Mouse (Mus musculus): Measurements from ENCODE around the gene Nars2. TPM values are rescaled to one million over a fixed set of nuclear protein-coding genes. Genes with fewer than 3 reads are reported as not detected.

Nars2 gene
- total and polyA plus RNA-seq, 3 experiments = 12.1 to 19.1 (median 14.6) TPM

DNA sequence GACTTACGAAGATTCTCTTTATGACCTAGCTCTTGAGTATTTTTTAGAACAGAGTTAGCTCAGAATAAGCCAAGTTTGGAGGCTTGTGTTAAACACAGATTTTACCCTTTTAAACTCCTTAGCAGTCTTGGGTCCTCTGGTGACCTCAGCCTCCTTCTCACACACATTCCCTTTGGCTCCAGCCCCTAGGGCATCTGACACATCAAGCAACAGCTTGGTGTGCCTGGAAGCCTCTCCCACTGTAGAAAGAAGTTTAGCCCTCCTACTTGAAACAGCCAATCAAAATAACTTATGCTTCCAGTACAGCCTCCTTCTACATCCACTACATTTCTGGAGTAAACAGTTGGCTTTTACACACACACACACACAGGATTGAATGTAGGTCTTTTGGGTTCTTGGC lies 132.9 kb downstream of the Nars2 start:
- no peak overlapping the region for H3K4me2 ChIP-seq (ENCODE audit: insufficient read depth, low read depth, poor library complexity, severe bottlenecking)
- no peak for DNase-seq (ENCODE audit: extremely low read depth)
- H3K27me3 ChIP-seq (replicated peaks) = peaks cover 13% of the 10 kb centered on the region
- H3K27ac ChIP-seq (ENCODE audit: insufficient read depth, low read depth) = no peak overlapping the region
- no peak overlapping the region for H3K9ac ChIP-seq (ENCODE audit: insufficient read depth, low read depth)
- dilution Hi-C loops (cut with MboI; ENCODE audit: extremely low pct_ligation_motif_present, extremely low pct_unique_long_range_greater_than_20kb, low sequenced_read_pairs) = no loop called here
- TF ChIP-seq MAX (IDR thresholded peaks at IDR 0.05; ENCODE audit: low read length) (no peak), JUN (IDR thresholded peaks at IDR 0.05; ENCODE audit: insufficient read depth, low read depth, low read length) (no peak), HCFC1 (IDR thresholded peaks at IDR 0.05; ENCODE audit: low read depth, low read length) (no peak), USF2 (conservative IDR thresholded peaks at IDR 0.05; ENCODE audit: low read depth, low read length) (no peak), KAT2A (IDR thresholded peaks at IDR 0.05; ENCODE audit: insufficient replicate concordance, low read length) (no peak), IRF4 (IDR thresholded peaks at IDR 0.05; ENCODE audit: low read depth, low read length) (no peak)
- no peaks in the 10 kb centered on the region for H3K79me2 ChIP-seq (replicated peaks; ENCODE audit: control insufficient read depth, extremely low read depth, insufficient read depth, poor library complexity, severe bottlenecking)
- no peaks in the 10 kb centered on the region for H3K36me3 ChIP-seq (replicated peaks in 1 of 2; ENCODE audit: control insufficient read depth in 1 of 2, insufficient read depth in 1 of 2, low read length in 1 of 2)
- in situ Hi-C loops (cut with MboI; ENCODE audit: low pct_ligation_motif_present, low pct_unique_long_range_greater_than_20kb, low sequenced_read_pairs) = loop anchor here (5.0 to 10.0 kb wide), 2 partner anchors 112 to 211 kb away; no protein-coding TSS in a partner anchor
- H3K4me1 ChIP-seq (ENCODE audit: control insufficient read depth in 1 of 2, insufficient read depth in 2 of 2) = peaks cover 0 to 12% of the 10 kb centered on the region in 2 experiments; a peak in 2 of 4 replicates
- H3K9me3 ChIP-seq (replicated peaks; ENCODE audit: low read length) = no peaks in the 10 kb centered on the region
- no peak overlapping the region for H3K4me3 ChIP-seq (replicated peaks in 1 of 3; ENCODE audit: low read depth in 2 of 3, low read length in 2 of 3, poor library complexity in 1 of 3)

DNA sequence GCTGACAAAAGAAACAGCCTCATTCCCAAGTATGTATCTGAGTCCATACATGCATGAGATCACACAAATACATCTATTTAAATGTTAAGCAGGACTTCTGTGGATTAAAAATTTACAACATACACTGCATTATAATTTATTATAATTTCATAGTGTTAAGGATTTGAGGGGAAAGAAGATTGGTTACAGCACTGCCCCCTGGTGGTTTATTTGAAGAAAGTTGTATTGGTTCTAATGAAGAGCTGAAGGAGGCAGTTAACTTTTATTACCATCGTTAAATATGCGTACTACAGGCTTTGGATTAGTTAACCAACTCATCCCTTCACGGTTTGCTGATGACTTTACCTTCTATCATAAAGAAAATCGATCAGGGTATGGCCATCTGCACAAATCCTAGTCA lies 134.0 kb downstream of the Nars2 start:
- no peaks in the 10 kb centered on the region for H3K36me3 ChIP-seq (replicated peaks in 1 of 2; ENCODE audit: control insufficient read depth in 1 of 2, insufficient read depth in 1 of 2, low read length in 1 of 2)
- H3K4me3 ChIP-seq (replicated peaks in 1 of 3; ENCODE audit: low read depth in 2 of 3, low read length in 2 of 3, poor library complexity in 1 of 3) = no peak overlapping the region
- H3K27ac ChIP-seq (ENCODE audit: insufficient read depth, low read depth) = no peak overlapping the region
- no peak overlapping the region for H3K9ac ChIP-seq (ENCODE audit: insufficient read depth, low read depth)
- dilution Hi-C loops (cut with MboI; ENCODE audit: extremely low pct_ligation_motif_present, extremely low pct_unique_long_range_greater_than_20kb, low sequenced_read_pairs) (no loop called here), in situ Hi-C loops (cut with MboI; ENCODE audit: low pct_ligation_motif_present, low pct_unique_long_range_greater_than_20kb, low sequenced_read_pairs) (loop anchor here (10.0 kb wide), 1 partner anchor 210 kb away; no protein-coding TSS in a partner anchor)
- H3K27me3 ChIP-seq (replicated peaks) = peaks cover 13% of the 10 kb centered on the region
- peaks cover 0 to 12% of the 10 kb centered on the region in 2 experiments; a peak in 2 of 4 replicates for H3K4me1 ChIP-seq (ENCODE audit: control insufficient read depth in 1 of 2, insufficient read depth in 2 of 2)
- TF ChIP-seq UBTF (IDR thresholded peaks at IDR 0.05; ENCODE audit: low read depth, low read length) (no peak), ETS1 (conservative IDR thresholded peaks at IDR 0.05; ENCODE audit: low read depth, low read length) (no peak), RAD21 (IDR thresholded peaks at IDR 0.05; ENCODE audit: low read depth, low read length) (peak; percentile 55), MYC (IDR thresholded peaks at IDR 0.05; ENCODE audit: low read depth, low read length) (no peak), SMC3 (IDR thresholded peaks at IDR 0.05; ENCODE audit: low read depth, low read length) (peak; percentile 75), CTCF (conservative IDR thresholded peaks at IDR 0.05 in 1 of 2, IDR thresholded peaks at IDR 0.05 in 1 of 2; ENCODE audit: low read depth in 2 of 2, low read length in 2 of 2) (peak in 1 of 2 experiments; percentile 77; a peak in 2 of 4 replicates), MEF2A (IDR thresholded peaks at IDR 0.05; ENCODE audit: borderline replicate concordance, low read depth, low read length) (no peak), SIN3A (IDR thresholded peaks at IDR 0.05; ENCODE audit: low read length) (no peak), ZNF384 (IDR thresholded peaks at IDR 0.05; ENCODE audit: low read depth, low read length) (no peak), EP300 (IDR thresholded peaks at IDR 0.05; ENCODE audit: low read length) (no peak), USF1 (IDR thresholded peaks at IDR 0.05; ENCODE audit: low read depth, low read length) (no peak), KAT2A (IDR thresholded peaks at IDR 0.05; ENCODE audit: insufficient replicate concordance, low read length) (no peak), HCFC1 (IDR thresholded peaks at IDR 0.05; ENCODE audit: low read depth, low read length) (no peak), E2F4 (IDR thresholded peaks at IDR 0.05; ENCODE audit: insufficient replicate concordance, low read depth, low read length) (no peak), MAX (IDR thresholded peaks at IDR 0.05; ENCODE audit: low read length) (no peak)
- no peaks in the 10 kb centered on the region for H3K9me3 ChIP-seq (replicated peaks; ENCODE audit: low read length)
- H3K4me2 ChIP-seq (ENCODE audit: insufficient read depth, low read depth, poor library complexity, severe bottlenecking) = no peak overlapping the region
- DNase-seq (ENCODE audit: extremely low read depth) = peak; percentile 56
- H3K79me2 ChIP-seq (replicated peaks; ENCODE audit: control insufficient read depth, extremely low read depth, insufficient read depth, poor library complexity, severe bottlenecking) = no peaks in the 10 kb centered on the region

All from CH12.LX (cell line).